Mouse (Mus musculus) midbrain, embryonic 10.5 days (tissue): Measurements from ENCODE around the gene 4930568D16Rik. TPM values are rescaled to one million over a fixed set of nuclear protein-coding genes. Genes with fewer than 3 reads are reported as not detected.

Source experiments
- DNase-seq: peaks from one replicate; pipeline ENCODE4 v3.0.0-alpha.2; 2017; ENCODE audit warnings: low spot score
- H3K27ac ChIP-seq: fragments of 300-500 bp; sonication (generic); replicated peaks from 2 replicates; pipeline ENCODE4 v1.5.1; 2016; ENCODE audit warnings: mild to moderate bottlenecking
- H3K27me3 ChIP-seq: fragments of 300-500 bp; sonication (generic); 2 replicates; pipeline ENCODE4 v1.6.1; 2016; ENCODE audit warnings: low read depth, mild to moderate bottlenecking; ENCODE audit not compliant: poor library complexity, severe bottlenecking
- H3K36me3 ChIP-seq: fragments of 300-500 bp; sonication (generic); 2 replicates; pipeline ENCODE4 v1.6.1; 2016; ENCODE audit warnings: mild to moderate bottlenecking, moderate library complexity
- H3K4me1 ChIP-seq: fragments of 300-500 bp; sonication (generic); 2 replicates; pipeline ENCODE4 v1.6.1; 2016
- H3K4me3 ChIP-seq: fragments of 300-500 bp; sonication (generic); 2 replicates; pipeline ENCODE4 v1.5.1; 2016; ENCODE audit warnings: mild to moderate bottlenecking, moderate library complexity
- H3K9me3 ChIP-seq: fragments of 300-500 bp; sonication (generic); replicated peaks from 2 replicates; pipeline ENCODE4 v1.6.1; 2016; ENCODE audit warnings: mild to moderate bottlenecking
- WGBS: fragments of 180-500 bp; shearing (Covaris S2); methylation state at CpG from one replicate; pipeline ENCODE4 v1.1.7; 2016; 5-methylcytosine and 5-hydroxymethylcytosine counted together
- polyA plus RNA-seq: library from polyadenylated mRNA; unstranded; fragments of >200 nt; fragmentation: Nextera tagmentation; extraction: Ambion mirVana; gene quantifications from 2 replicates; pipeline ENCODE4 v1.2.1, GENCODE M21; 2016

Gene 4930568D16Rik
- polyA plus RNA-seq, 1 experiment from 2014 or later = not detected

GRCm38 (mm10) chr2:35398184-35398828 is 30.8 kb upstream of the 4930568D16Rik start:
- Histone ChIP-seq H3K27me3 (no peaks in the 10 kb centered on the region), H3K4me3 (no peak overlapping the region), H3K27ac (no peak overlapping the region), H3K4me1 (0 out of 2 replicates have a peak, but pooled peaks cover 4% of the 10 kb centered on the region), H3K9me3 (no peaks in the 10 kb centered on the region), H3K36me3 (no peaks in the 10 kb centered on the region)
- WGBS = 81% methylated on average over 6 of the region's 6 CpGs
- peak; percentile 10 for DNase-seq

DNA sequence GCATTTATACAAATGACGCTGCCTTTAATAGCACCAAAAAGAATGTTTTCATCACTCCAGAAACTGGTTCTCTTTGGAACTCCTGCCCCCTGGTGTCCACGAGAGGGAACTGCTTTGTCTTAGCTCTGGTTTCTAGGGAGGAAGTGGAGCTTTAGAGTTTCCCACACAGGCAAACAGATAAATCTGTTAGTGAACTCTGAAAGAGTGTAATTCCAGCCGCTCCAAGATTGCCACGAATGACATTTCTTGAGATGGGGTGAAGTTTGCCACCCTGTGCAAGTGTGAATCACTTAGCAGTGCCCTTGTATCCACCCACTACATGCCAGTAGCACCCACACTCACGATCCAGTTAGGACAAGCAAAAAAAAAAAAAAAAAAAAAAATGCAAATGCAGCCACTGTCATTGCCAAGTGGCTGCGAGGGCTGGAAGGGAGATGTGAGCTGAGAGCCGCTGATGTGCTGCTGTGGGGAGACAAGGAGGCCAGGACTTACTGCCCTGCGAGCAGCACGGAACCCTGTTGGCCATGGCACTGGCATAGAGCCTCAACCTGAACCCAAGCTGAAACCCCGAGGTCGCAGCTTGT is 30.2 kb upstream of the 4930568D16Rik start:
- no peaks in the 10 kb centered on the region for H3K9me3 ChIP-seq
- 0 out of 2 replicates have a peak, but pooled peaks cover 4% of the 10 kb centered on the region for H3K4me1 ChIP-seq
- H3K36me3 ChIP-seq = no peaks in the 10 kb centered on the region
- H3K27ac ChIP-seq = no peak overlapping the region
- H3K4me3 ChIP-seq = no peak overlapping the region
- no peaks in the 10 kb centered on the region for H3K27me3 ChIP-seq
- 58% methylated on average over 11 of the region's 11 CpGs for WGBS
- DNase-seq = peak; percentile 43

GRCm38 (mm10) chr2:35397096-35397495 is 29.6 kb upstream of the 4930568D16Rik start, which contains the start of gene 4930402F06Rik:
Gene 4930402F06Rik, minus strand, starts transcription at chr2:35397175.
- 74% methylated on average over 5 of the region's 5 CpGs for WGBS
- no peaks in the 10 kb centered on the region for H3K36me3 ChIP-seq
- H3K27ac ChIP-seq = no peak within 1 kb of the TSS
- H3K9me3 ChIP-seq = no peaks in the 10 kb centered on the region
- 0 out of 2 replicates have a peak, but pooled peaks cover 4% of the 10 kb centered on the region for H3K4me1 ChIP-seq
- peak; percentile 10 for DNase-seq
- H3K4me3 ChIP-seq = no peak within 1 kb of the TSS
- no peaks in the 10 kb centered on the region for H3K27me3 ChIP-seq

GRCm38 (mm10) chr2:35385441-35385871 is 17.9 kb upstream of the 4930568D16Rik start:
- DNase-seq = no peak
- WGBS = 84% methylated on average over 9 of the region's 9 CpGs

DNA sequence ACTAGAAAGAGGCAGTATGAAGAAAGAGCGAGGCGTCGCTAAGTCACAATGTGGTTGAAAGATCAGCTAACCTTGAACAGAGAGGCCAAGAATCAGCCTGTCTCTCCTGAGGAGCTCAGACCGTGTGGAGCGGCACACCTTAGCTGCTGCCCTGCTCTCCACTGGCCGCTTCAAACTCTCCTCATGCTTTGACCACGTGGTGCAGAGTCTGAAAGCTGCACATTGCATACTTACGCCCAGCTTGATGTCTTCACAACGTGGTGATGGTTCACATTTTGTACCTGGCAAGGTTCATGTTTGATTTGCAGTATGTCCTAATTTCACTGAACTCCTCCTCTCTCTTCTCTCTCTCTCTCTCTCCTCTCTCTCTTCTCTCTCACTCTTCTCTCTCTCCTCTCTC is 11.8 kb upstream of the 4930568D16Rik start:
- H3K36me3 ChIP-seq = no peaks in the 10 kb centered on the region
- no peaks in the 10 kb centered on the region for H3K27me3 ChIP-seq
- no peaks in the 10 kb centered on the region for H3K9me3 ChIP-seq
- 77% methylated on average over 9 of the region's 9 CpGs for WGBS
- no peak overlapping the region for H3K4me3 ChIP-seq
- H3K27ac ChIP-seq = no peak overlapping the region
- H3K4me1 ChIP-seq = no peaks in the 10 kb centered on the region
- no peak for DNase-seq

More at GRCm38 (mm10) chr2:35385441-35385871, 17.9 kb upstream of the 4930568D16Rik start:
- Histone ChIP-seq H3K4me1 (peaks cover 6% of the 10 kb centered on the region; the same call in 1 of the 2 replicates), H3K4me3 (no peak overlapping the region), H3K27ac (no peak overlapping the region), H3K36me3 (no peaks in the 10 kb centered on the region), H3K9me3 (0 out of 2 replicates have a peak, but pooled peaks cover 3% of the 10 kb centered on the region), H3K27me3 (no peaks in the 10 kb centered on the region)

DNA sequence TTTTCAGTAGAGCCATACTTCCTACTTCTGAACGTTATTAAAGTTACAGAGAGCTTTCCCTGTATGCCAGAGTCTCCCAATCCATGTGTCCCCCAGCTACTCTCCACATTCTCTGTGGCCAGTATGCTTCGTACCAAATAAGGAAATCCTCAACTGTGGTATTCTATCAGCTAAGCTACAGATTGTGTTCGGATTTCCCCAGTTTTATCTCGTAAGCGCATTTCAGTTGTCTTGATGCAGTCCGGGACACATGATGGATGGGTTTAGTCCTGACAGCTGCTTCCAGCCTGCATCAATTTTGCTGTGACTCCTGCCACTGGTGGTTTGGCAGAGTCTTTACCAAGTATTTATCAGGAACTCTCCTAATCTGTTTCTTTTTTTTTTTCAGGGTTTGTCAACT is 10.1 kb upstream of the 4930568D16Rik start:
- DNase-seq = no peak
- Histone ChIP-seq H3K4me1 (no peaks in the 10 kb centered on the region), H3K4me3 (no peak overlapping the region), H3K27me3 (no peaks in the 10 kb centered on the region), H3K27ac (no peak overlapping the region), H3K9me3 (no peaks in the 10 kb centered on the region), H3K36me3 (no peaks in the 10 kb centered on the region)
- WGBS = 82% methylated on average over 6 of the region's 6 CpGs

DNA sequence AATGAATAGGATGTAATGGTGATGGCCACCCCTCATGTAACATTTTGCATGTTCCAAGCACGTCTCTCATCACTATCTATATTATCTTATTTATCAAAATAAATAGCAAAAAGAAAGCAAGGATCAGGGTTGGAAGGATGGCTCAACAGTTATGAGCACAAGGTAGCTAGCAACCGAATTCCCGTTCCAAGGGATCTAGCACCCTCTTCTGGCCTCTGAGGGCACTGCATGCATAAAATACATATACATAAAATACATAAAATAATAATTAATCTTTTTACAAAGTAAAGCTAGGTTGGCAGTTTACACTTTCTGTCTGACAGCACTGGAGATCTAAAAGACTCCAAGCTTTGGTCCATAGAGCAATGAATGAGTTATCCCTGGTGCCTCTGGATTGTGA is 5.5 kb upstream of the 4930568D16Rik start:
- H3K4me3 ChIP-seq = no peak overlapping the region
- H3K9me3 ChIP-seq = no peaks in the 10 kb centered on the region
- no peaks in the 10 kb centered on the region for H3K27me3 ChIP-seq
- no peaks in the 10 kb centered on the region for H3K36me3 ChIP-seq
- H3K27ac ChIP-seq = no peak overlapping the region
- no peaks in the 10 kb centered on the region for H3K4me1 ChIP-seq
- 8% methylated on average over 3 of the region's 3 CpGs for WGBS
- peak; percentile 27 for DNase-seq

- no peak overlapping the region for H3K4me3 ChIP-seq
- DNase-seq = no peak
- H3K27ac ChIP-seq = no peak overlapping the region
- H3K9me3 ChIP-seq = no peaks in the 10 kb centered on the region
- no peaks in the 10 kb centered on the region for H3K27me3 ChIP-seq
- no peaks in the 10 kb centered on the region for H3K4me1 ChIP-seq
- no peaks in the 10 kb centered on the region for H3K36me3 ChIP-seq
These were observed 3.2 kb upstream of the 4930568D16Rik start for GRCm38 (mm10) chr2:35370686-35371085.

DNA sequence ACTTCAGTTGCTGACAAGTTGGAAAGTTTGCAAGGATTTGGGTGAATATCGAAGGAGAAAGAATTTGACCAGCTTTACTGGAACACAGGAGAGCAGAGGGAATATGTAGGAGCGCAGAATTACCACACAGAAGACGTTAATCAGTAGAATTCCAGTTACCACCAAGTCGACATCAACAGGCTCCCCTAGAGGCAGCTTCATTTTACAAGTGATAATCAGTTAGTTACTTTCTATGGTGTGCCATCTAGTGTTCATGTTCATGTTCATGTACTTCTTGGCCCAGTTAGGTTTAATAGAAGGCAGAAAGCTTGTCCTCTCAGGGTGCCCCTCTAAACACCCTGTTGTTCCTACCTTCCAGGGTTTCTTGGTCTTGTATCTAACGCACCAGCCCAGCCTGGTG is 18.3 kb downstream of the 4930568D16Rik start:
- DNase-seq = no peak

DNA sequence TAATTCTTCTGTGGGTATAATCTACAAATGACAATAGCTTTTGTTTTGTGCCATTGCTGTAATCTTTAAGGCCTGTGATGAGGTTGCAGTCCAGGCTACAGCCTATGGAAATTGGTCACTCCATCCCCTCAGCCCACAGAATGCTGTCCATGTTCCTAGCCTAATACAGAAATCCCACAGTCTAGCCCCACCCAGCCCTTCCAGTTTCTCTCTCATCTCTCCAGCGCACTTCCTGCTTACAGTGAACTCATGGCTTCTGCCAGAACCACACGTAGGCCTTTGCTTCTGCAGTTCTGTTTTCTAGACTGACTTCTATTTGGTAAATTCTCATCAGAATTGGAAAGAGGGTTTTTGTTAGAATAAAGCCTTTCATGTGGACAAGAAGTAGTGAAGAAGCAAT is 21.5 kb downstream of the 4930568D16Rik start:
- no peak for DNase-seq
- Histone ChIP-seq H3K27me3 (no peaks in the 10 kb centered on the region), H3K27ac (no peak overlapping the region), H3K4me1 (no peaks in the 10 kb centered on the region), H3K4me3 (no peak overlapping the region), H3K9me3 (no peaks in the 10 kb centered on the region), H3K36me3 (no peaks in the 10 kb centered on the region)
- 72% methylated on average over 2 of the region's 2 CpGs for WGBS

More for the DNA sequence above, 18.3 kb downstream of the 4930568D16Rik start:
- Histone ChIP-seq H3K27ac (no peak overlapping the region), H3K4me3 (no peak overlapping the region), H3K4me1 (no peaks in the 10 kb centered on the region), H3K9me3 (no peaks in the 10 kb centered on the region), H3K27me3 (no peaks in the 10 kb centered on the region), H3K36me3 (no peaks in the 10 kb centered on the region)
- WGBS = 67% methylated on average over 5 of the region's 5 CpGs

- no peaks in the 10 kb centered on the region for H3K4me1 ChIP-seq
- H3K4me3 ChIP-seq = no peak overlapping the region
- WGBS = 83% methylated on average over 3 of the region's 3 CpGs
- no peaks in the 10 kb centered on the region for H3K36me3 ChIP-seq
- DNase-seq = no peak
- no peaks in the 10 kb centered on the region for H3K27me3 ChIP-seq
- no peak overlapping the region for H3K27ac ChIP-seq
- H3K9me3 ChIP-seq = no peaks in the 10 kb centered on the region
These were observed 24.9 kb downstream of the 4930568D16Rik start for GRCm38 (mm10) chr2:35342605-35343004.

DNA sequence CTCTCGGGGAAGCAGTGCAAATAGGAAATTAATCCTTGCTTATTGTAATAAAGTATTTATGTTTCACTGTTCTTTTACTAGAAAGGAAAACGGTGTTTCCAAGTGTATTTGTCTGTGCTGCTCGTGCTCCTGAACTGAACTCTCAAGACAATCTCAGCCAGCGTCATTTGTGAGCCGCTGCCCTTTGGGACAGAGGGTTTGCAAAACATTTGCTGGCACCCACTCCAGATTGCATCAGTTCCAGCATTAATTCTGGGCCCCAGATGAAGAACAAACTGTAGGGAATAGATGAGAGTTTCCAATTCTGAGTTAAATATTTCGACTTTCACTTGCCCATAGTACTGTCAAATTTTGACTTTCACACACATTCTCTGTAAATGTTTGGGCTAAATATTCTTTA is 28.8 kb downstream of the 4930568D16Rik start:
- Histone ChIP-seq H3K36me3 (no peaks in the 10 kb centered on the region), H3K27me3 (peaks cover 20% of the 10 kb centered on the region), H3K9me3 (no peaks in the 10 kb centered on the region), H3K27ac (no peak overlapping the region), H3K4me1 (peaks cover 31% of the 10 kb centered on the region), H3K4me3 (no peak overlapping the region)
- no peak for DNase-seq
- WGBS = 92% methylated on average over 6 of the region's 6 CpGs

GRCm38 (mm10) chr2:35338036-35338435 is 29.5 kb downstream of the 4930568D16Rik start:
- WGBS = 87% methylated on average over 1 of the region's 1 CpGs
- no peak for DNase-seq
- H3K9me3 ChIP-seq = no peaks in the 10 kb centered on the region

More at GRCm38 (mm10) chr2:35338036-35338435, 29.5 kb downstream of the 4930568D16Rik start:
- peaks cover 31% of the 10 kb centered on the region for H3K4me1 ChIP-seq
- H3K36me3 ChIP-seq = no peaks in the 10 kb centered on the region
- H3K4me3 ChIP-seq = no peak overlapping the region
- H3K27ac ChIP-seq = no peak overlapping the region
- H3K27me3 ChIP-seq = peaks cover 20% of the 10 kb centered on the region
